Mouse (Mus musculus): ENCODE data around the gene Aim2. TPM values are rescaled to one million over a fixed set of nuclear protein-coding genes. Genes with fewer than 3 reads are reported as not detected.
"Not testable (repeated sequence)": the region's sequence is repeated elsewhere in the genome, so short reads cannot be mapped to it uniquely, and the experiment has no call there.

Aim2 gene
- polyA plus RNA-seq, 1 experiment from 2014 or later = 2.5 TPM

- not testable (repeated sequence) for H3K36me3 ChIP-seq; H3K27ac ChIP-seq (replicated peaks); H3K4me2 ChIP-seq (replicated peaks); H3K4me1 ChIP-seq; H3K9me3 ChIP-seq (replicated peaks); H3K27me3 ChIP-seq; ATAC-seq (ENCODE audit: insufficient number of reproducible peaks, low FRiP score, low TSS enrichment, low read depth); H3K9ac ChIP-seq; H3K4me3 ChIP-seq (replicated peaks)
- WGBS = 66% methylated on average over 3 of the region's 3 CpGs
These were observed 140.3 kb downstream of the Aim2 start, which contains the start of gene Ifi206 for GRCm38 (mm10) chr1:173490812-173491480. Gene Ifi206, minus strand, starts transcription at chr1:173491041.

GRCm38 (mm10) chr1:173491483-173491882 is 140.8 kb downstream of the Aim2 start:
- H3K4me1 ChIP-seq; H3K4me3 ChIP-seq (replicated peaks): not testable (repeated sequence)

GRCm38 (mm10) chr1:173510595-173510994 is 159.9 kb downstream of the Aim2 start:
- H3K27me3 ChIP-seq; H3K9me3 ChIP-seq (replicated peaks); H3K9ac ChIP-seq; H3K4me3 ChIP-seq (replicated peaks); H3K4me1 ChIP-seq; H3K27ac ChIP-seq (replicated peaks); H3K36me3 ChIP-seq; ATAC-seq (ENCODE audit: insufficient number of reproducible peaks, low FRiP score, low TSS enrichment, low read depth); H3K4me2 ChIP-seq (replicated peaks): not testable (repeated sequence)
- 90% methylated on average over 2 of the region's 2 CpGs for WGBS

More at GRCm38 (mm10) chr1:173491483-173491882, 140.8 kb downstream of the Aim2 start:
- H3K36me3 ChIP-seq; ATAC-seq (ENCODE audit: insufficient number of reproducible peaks, low FRiP score, low TSS enrichment, low read depth); H3K4me2 ChIP-seq (replicated peaks); H3K9me3 ChIP-seq (replicated peaks); H3K27me3 ChIP-seq; H3K27ac ChIP-seq (replicated peaks); H3K9ac ChIP-seq: not testable (repeated sequence)

Other genes with a start within 250 kb of the Aim2 start
- 0.12 and 0.29 TPM in 2 replicates for gene Olfr1408, start 213.5 kb upstream of the Aim2 start, polyA plus RNA-seq (2015; fragmentation: Nextera tagmentation; extraction: Ambion mirVana)
- gene Olfr1406, start 160.2 kb upstream of the Aim2 start, polyA plus RNA-seq (2015; fragmentation: Nextera tagmentation; extraction: Ambion mirVana) = 0.16 and 0.17 TPM in 2 replicates
- gene Olfr218, start 153.1 kb upstream of the Aim2 start, polyA plus RNA-seq (2015; fragmentation: Nextera tagmentation; extraction: Ambion mirVana) = not detected in 2 replicates
- gene Olfr1404, start 138.5 kb upstream of the Aim2 start, polyA plus RNA-seq (2015; fragmentation: Nextera tagmentation; extraction: Ambion mirVana) = 0.17 and 0.24 TPM in 2 replicates
- gene Fcer1a, start 123.7 kb upstream of the Aim2 start, polyA plus RNA-seq (2015; fragmentation: Nextera tagmentation; extraction: Ambion mirVana) = 0.39 TPM in 1 of 2 replicates, not detected in the other
- gene Olfr418, start 84.9 kb upstream of the Aim2 start, polyA plus RNA-seq (2015; fragmentation: Nextera tagmentation; extraction: Ambion mirVana) = 0.05 TPM in 1 of 2 replicates, not detected in the other
- gene Mptx2, start 73.1 kb upstream of the Aim2 start, polyA plus RNA-seq (2015; fragmentation: Nextera tagmentation; extraction: Ambion mirVana) = not detected in 2 replicates
- 2.3 TPM in 2 replicates for gene Ackr1, start 17.1 kb upstream of the Aim2 start, polyA plus RNA-seq (2015; fragmentation: Nextera tagmentation; extraction: Ambion mirVana)
- 5.5 and 6.2 TPM in 2 replicates for gene Cadm3, start 16.8 kb downstream of the Aim2 start, polyA plus RNA-seq (2015; fragmentation: Nextera tagmentation; extraction: Ambion mirVana)
- 0.19 and 0.33 TPM in 2 replicates for gene Ifi206, start 140.2 kb downstream of the Aim2 start, polyA plus RNA-seq (2015; fragmentation: Nextera tagmentation; extraction: Ambion mirVana)
- not detected in 2 replicates for gene Ifi214, start 185.1 kb downstream of the Aim2 start, polyA plus RNA-seq (2015; fragmentation: Nextera tagmentation; extraction: Ambion mirVana)
- gene Ifi213, start 248.4 kb downstream of the Aim2 start, polyA plus RNA-seq (2015; fragmentation: Nextera tagmentation; extraction: Ambion mirVana) = 0.15 and 0.29 TPM in 2 replicates